Mouse (Mus musculus) erythroblast, embryonic 14.5 days (primary cell): ENCODE data around the gene Tgm1. TPM values are rescaled to one million over a fixed set of nuclear protein-coding genes. Genes with fewer than 3 reads are reported as not detected.

Experiments
- H3K27me3 ChIP-seq: 2 replicates; pipeline ENCODE4 v1.6.1; 2012; ENCODE audit warnings: inconsistent platforms; ENCODE audit not compliant: control insufficient read depth
- H3K36me3 ChIP-seq: 2 replicates; pipeline ENCODE4 v1.6.1; 2012; ENCODE audit warnings: mild to moderate bottlenecking, inconsistent platforms; ENCODE audit not compliant: control insufficient read depth
- H3K4me1 ChIP-seq: 2 replicates; pipeline ENCODE4 v1.6.1; 2012; ENCODE audit warnings: inconsistent platforms; ENCODE audit not compliant: control insufficient read depth
- H3K4me3 ChIP-seq: replicated peaks from 2 replicates; pipeline ENCODE3; 2012; ENCODE audit warnings: moderate library complexity, mild to moderate bottlenecking, inconsistent platforms
- H3K9me3 ChIP-seq: 2 replicates; pipeline ENCODE4 v1.6.1; 2012; ENCODE audit warnings: low read length, inconsistent platforms, mixed read lengths; ENCODE audit not compliant: control insufficient read depth
- GATA1 ChIP-seq: IDR thresholded peaks from 2 replicates; pipeline ENCODE4 v1.6.1; 2012; ENCODE audit warnings: low read length, inconsistent platforms, mixed read lengths
- TAL1 ChIP-seq: IDR thresholded peaks from 3 replicates; pipeline ENCODE4 v1.6.1; 2012; ENCODE audit warnings: low read length, inconsistent platforms, mixed read lengths
- polyA plus RNA-seq: library from polyadenylated mRNA; stranded (reverse); fragments of >175 nt; gene quantifications from 2 replicates; pipeline ENCODE4 v1.2.3, GENCODE M21; 2012

The Tgm1 gene
- polyA plus RNA-seq, 1 experiment = 0.05 TPM

GRCm38 (mm10) chr14:55727889-55728685 is 14.4 kb upstream of the Tgm1 start:
- H3K4me3 ChIP-seq = no peak overlapping the region
- no peaks in the 10 kb centered on the region for H3K9me3 ChIP-seq
- peaks cover 6% of the 10 kb centered on the region for H3K27me3 ChIP-seq
- TF ChIP-seq GATA1 = no peak
- TF ChIP-seq TAL1 = no peak
- H3K4me1 ChIP-seq = peaks cover 20% of the 10 kb centered on the region
- no peaks in the 10 kb centered on the region for H3K36me3 ChIP-seq

- H3K27me3 ChIP-seq = peaks cover 6% of the 10 kb centered on the region
- H3K9me3 ChIP-seq = no peaks in the 10 kb centered on the region
- H3K36me3 ChIP-seq = no peaks in the 10 kb centered on the region
- TF ChIP-seq GATA1 (no peak), TAL1 (no peak)
- no peak overlapping the region for H3K4me3 ChIP-seq
- peaks cover 37% of the 10 kb centered on the region for H3K4me1 ChIP-seq
Measured at GRCm38 (mm10) chr14:55726261-55726660, 12.5 kb upstream of the Tgm1 start.

GRCm38 (mm10) chr14:55724411-55724871 is 10.7 kb upstream of the Tgm1 start:
- TF ChIP-seq GATA1 (no peak), TAL1 (no peak)

GRCm38 (mm10) chr14:55723433-55723832 is 9.7 kb upstream of the Tgm1 start:
- Histone ChIP-seq H3K36me3 (peaks cover 13% of the 10 kb centered on the region), H3K9me3 (no peaks in the 10 kb centered on the region), H3K4me3 (no peak overlapping the region), H3K27me3 (peaks cover 6% of the 10 kb centered on the region), H3K4me1 (peaks cover 40% of the 10 kb centered on the region)
- TF ChIP-seq GATA1 = no peak
- TF ChIP-seq TAL1 = no peak

More at GRCm38 (mm10) chr14:55724411-55724871, 10.7 kb upstream of the Tgm1 start:
- Histone ChIP-seq H3K4me3 (no peak overlapping the region), H3K36me3 (peaks cover 3% of the 10 kb centered on the region), H3K9me3 (no peaks in the 10 kb centered on the region), H3K27me3 (peaks cover 6% of the 10 kb centered on the region), H3K4me1 (peaks cover 40% of the 10 kb centered on the region)

GRCm38 (mm10) chr14:55722438-55722945 is 8.8 kb upstream of the Tgm1 start:
- Histone ChIP-seq H3K4me3 (peak overlapping the region; percentile 76), H3K27me3 (no peaks in the 10 kb centered on the region), H3K36me3 (peaks cover 19% of the 10 kb centered on the region), H3K4me1 (peaks cover 40% of the 10 kb centered on the region), H3K9me3 (no peaks in the 10 kb centered on the region)
- no peak for TF ChIP-seq GATA1
- no peak for TF ChIP-seq TAL1

GRCm38 (mm10) chr14:55721700-55722437 is 8.1 kb upstream of the Tgm1 start, which contains the start of gene Rabggta:
Gene Rabggta (minus strand): TSS chr14:55722263.
- H3K4me3 ChIP-seq = peak within 1 kb of the TSS; percentile 76
- H3K4me1 ChIP-seq = peaks cover 40% of the 10 kb centered on the region
- no peak for TF ChIP-seq GATA1
- TF ChIP-seq TAL1 = no peak
- no peaks in the 10 kb centered on the region for H3K27me3 ChIP-seq
- no peaks in the 10 kb centered on the region for H3K9me3 ChIP-seq
- peaks cover 26% of the 10 kb centered on the region for H3K36me3 ChIP-seq

GRCm38 (mm10) chr14:55721076-55721475 is 7.3 kb upstream of the Tgm1 start:
- Histone ChIP-seq H3K4me1 (peaks cover 40% of the 10 kb centered on the region), H3K4me3 (peak overlapping the region; percentile 76), H3K9me3 (no peaks in the 10 kb centered on the region), H3K36me3 (peaks cover 30% of the 10 kb centered on the region), H3K27me3 (no peaks in the 10 kb centered on the region)
- TF ChIP-seq GATA1 = no peak
- no peak for TF ChIP-seq TAL1

- Histone ChIP-seq H3K36me3 (peaks cover 31% of the 10 kb centered on the region), H3K27me3 (no peaks in the 10 kb centered on the region), H3K4me1 (peaks cover 40% of the 10 kb centered on the region), H3K4me3 (no peak overlapping the region), H3K9me3 (no peaks in the 10 kb centered on the region)
- TF ChIP-seq GATA1 (no peak), TAL1 (no peak)
Measured at GRCm38 (mm10) chr14:55720666-55721065, 6.9 kb upstream of the Tgm1 start.

GRCm38 (mm10) chr14:55719737-55720136 is 6.0 kb upstream of the Tgm1 start:
- Histone ChIP-seq H3K4me1 (peaks cover 40% of the 10 kb centered on the region), H3K27me3 (no peaks in the 10 kb centered on the region), H3K9me3 (no peaks in the 10 kb centered on the region), H3K36me3 (peaks cover 31% of the 10 kb centered on the region), H3K4me3 (no peak overlapping the region)
- TF ChIP-seq TAL1 = no peak
- TF ChIP-seq GATA1 = no peak
